In genomic region chr9:88259627-88260026, GRCm38 (mm10) we compare ENCODE assay signal across 14 mouse cellular contexts.
DNase-seq lines count a peak whose midpoint lies in the region; ATAC-seq lines count a peak whose summit lies in the region.
"Had no signal": no experiment of that assay in that cellular context is flagged by ENCODE, and none has a peak within 500 bp of the region (broad histone marks: within the 10 kb centered on the region; RNA-seq: fewer than 3 reads in every experiment).

No protein-coding gene starts in this region.

- no peak overlapping the region for H3K27ac ChIP-seq in heart, embryonic 12.5 days (ENCODE audit: poor library complexity, severe bottlenecking)
- no peak overlapping the region for H3K27ac ChIP-seq in hindbrain, embryonic 13.5 days
- H3K27ac ChIP-seq: hindbrain, embryonic 14.5 days; stomach, embryonic 15.5 days had no signal

- H3K4me1 ChIP-seq in heart, embryonic 12.5 days (replicated peaks), result peaks cover 4% of the 10 kb centered on the region; the same call in 1 of the 2 replicates
- no peaks in the 10 kb centered on the region for H3K4me1 ChIP-seq in hindbrain, embryonic 13.5 days (replicated peaks)
- H3K4me1 ChIP-seq: stomach, embryonic 15.5 days had no signal

- 74% methylated on average over 4 of the region's 4 CpGs for WGBS in heart, embryonic 12.5 days
- 92% methylated on average over 4 of the region's 4 CpGs for WGBS in hindbrain, embryonic 13.5 days

- H3K4me3 ChIP-seq in heart, embryonic 12.5 days, result no peak overlapping the region
- no peak overlapping the region for H3K4me3 ChIP-seq in hindbrain, embryonic 13.5 days
- H3K4me3 ChIP-seq: erythroblast, embryonic 14.5 days; stomach, embryonic 15.5 days had no signal

- DNase-seq in heart, adult 18-20 months, result peak; percentile 80
- peak; percentile 93 for DNase-seq in 3T3-L1 (ENCODE audit: low read depth, low spot score)
- DNase-seq in heart, postnatal 10 days, result peak; percentile 83 to 87
- no peak for DNase-seq in layer of hippocampus, adult 11-12 months (ENCODE audit: low spot score)
- DNase-seq in ovary, postnatal 14 days (ENCODE audit: low spot score), result no peak
- DNase-seq: cerebellum, adult 11 months; liver, postnatal 0 days; thymus, postnatal 25 days had no signal

- intact Hi-C loops in heart, postnatal 10 days (cut with DNase I), result loop anchor here (5.0 kb wide), 2 partner anchors 68 to 88 kb away; partner anchors contain the start of gene Nt5e

- no peak for ATAC-seq in heart, embryonic 12.5 days (ENCODE audit: insufficient number of reproducible peaks, low FRiP score)
- ATAC-seq in common myeloid progenitor, adult 5-6 weeks (replicated peaks; ENCODE audit: low read depth, poor library complexity, severe bottlenecking), result 0 out of 2 replicates have a peak, but pooled peaks have one; percentile 45
- ATAC-seq in hindbrain, embryonic 13.5 days (ENCODE audit: low FRiP score), result no peak
- ATAC-seq: liver, postnatal 0 days had no signal

- no peaks in the 10 kb centered on the region for H3K27me3 ChIP-seq in heart, embryonic 12.5 days (replicated peaks)
- no peaks in the 10 kb centered on the region for H3K27me3 ChIP-seq in hindbrain, embryonic 13.5 days
- H3K27me3 ChIP-seq: stomach, embryonic 15.5 days had no signal

- H3K36me3 ChIP-seq in heart, embryonic 12.5 days, result no peaks in the 10 kb centered on the region
- no peaks in the 10 kb centered on the region for H3K36me3 ChIP-seq in hindbrain, embryonic 13.5 days
- H3K36me3 ChIP-seq: stomach, embryonic 15.5 days had no signal

- no peak overlapping the region for H3K4me2 ChIP-seq in heart, embryonic 12.5 days
- no peak overlapping the region for H3K4me2 ChIP-seq in hindbrain, embryonic 13.5 days
- H3K4me2 ChIP-seq: hindbrain, embryonic 14.5 days; stomach, embryonic 15.5 days had no signal

- H3K9me3 ChIP-seq in heart, embryonic 12.5 days (replicated peaks), result no peaks in the 10 kb centered on the region
- H3K9me3 ChIP-seq in hindbrain, embryonic 13.5 days, result no peaks in the 10 kb centered on the region
- H3K9me3 ChIP-seq: stomach, embryonic 15.5 days had no signal

- H3K9ac ChIP-seq in heart, embryonic 12.5 days, result no peak overlapping the region
- H3K9ac ChIP-seq in hindbrain, embryonic 13.5 days, result no peak overlapping the region
- H3K9ac ChIP-seq: hindbrain, embryonic 14.5 days; liver, postnatal 0 days; stomach, embryonic 15.5 days had no signal

Comparison
In these comparisons a context has a peak if more than half of its experiments do, and no peak if none do; other contexts are left out.
1. DNase-seq: peak in heart, adult 18-20 months (2 of 2), 3T3-L1 (single experiment) and heart, postnatal 10 days (2 of 2); none in layer of hippocampus, adult 11-12 months (single experiment) and ovary, postnatal 14 days (single experiment).